Mouse (Mus musculus): ENCODE results near the gene Thrb. TPM values are rescaled to one million over a fixed set of nuclear protein-coding genes. Genes with fewer than 3 reads are reported as not detected.
A peak's percentile ranks its signal among the peaks of the same experiment; 100 is the strongest.

Gene Thrb
- polyA plus RNA-seq (2015; fragmentation: Nextera tagmentation; extraction: Ambion mirVana) = 2.8 and 3.3 TPM in 2 replicates

GRCm38 (mm10) chr14:17659686-17660328 is at the start of gene Thrb:
Gene Thrb (plus strand): TSS chr14:17660261.
- H3K4me3 ChIP-seq (replicated peaks) = peak within 1 kb of the TSS; percentile 73
- ATAC-seq (ENCODE audit: insufficient read depth, low FRiP score, low read depth) = peak; percentile 13
- peak within 1 kb of the TSS; percentile 99 for H3K4me2 ChIP-seq
- H3K27me3 ChIP-seq (replicated peaks) = 0 out of 2 replicates have a peak, but pooled peaks cover 5% of the 10 kb centered on the region
- H3K4me1 ChIP-seq = peaks cover 10% of the 10 kb centered on the region
- H3K27ac ChIP-seq = peak within 1 kb of the TSS; percentile 33; the same call in 1 of the 2 replicates
- 1% methylated on average over 23 of the region's 23 CpGs for WGBS
- no peaks in the 10 kb centered on the region for H3K36me3 ChIP-seq
- H3K9ac ChIP-seq = peak within 1 kb of the TSS; percentile 37
- no peaks in the 10 kb centered on the region for H3K9me3 ChIP-seq

GRCm38 (mm10) chr14:17621671-17622070 is 38.4 kb upstream of the Thrb start:
- no peak overlapping the region for H3K27ac ChIP-seq
- H3K4me1 ChIP-seq = no peaks in the 10 kb centered on the region
- H3K4me3 ChIP-seq (replicated peaks) = no peak overlapping the region
- WGBS = 54% methylated on average over 3 of the region's 3 CpGs
- H3K9ac ChIP-seq = no peak overlapping the region
- H3K27me3 ChIP-seq (replicated peaks) = no peaks in the 10 kb centered on the region
- no peak for ATAC-seq (ENCODE audit: insufficient read depth, low FRiP score, low read depth)
- no peaks in the 10 kb centered on the region for H3K9me3 ChIP-seq
- no peak overlapping the region for H3K4me2 ChIP-seq
- H3K36me3 ChIP-seq = no peaks in the 10 kb centered on the region

GRCm38 (mm10) chr14:17623936-17624335 is 36.1 kb upstream of the Thrb start:
- WGBS = 69% methylated on average over 2 of the region's 2 CpGs
- no peaks in the 10 kb centered on the region for H3K9me3 ChIP-seq
- H3K27me3 ChIP-seq (replicated peaks) = no peaks in the 10 kb centered on the region
- H3K9ac ChIP-seq = no peak overlapping the region
- H3K4me3 ChIP-seq (replicated peaks) = no peak overlapping the region
- no peak overlapping the region for H3K27ac ChIP-seq
- H3K36me3 ChIP-seq = no peaks in the 10 kb centered on the region
- no peak overlapping the region for H3K4me2 ChIP-seq
- no peaks in the 10 kb centered on the region for H3K4me1 ChIP-seq
- ATAC-seq (ENCODE audit: insufficient read depth, low FRiP score, low read depth) = no peak

GRCm38 (mm10) chr14:17629215-17629614 is 30.8 kb upstream of the Thrb start:
- Histone ChIP-seq H3K4me2 (no peak overlapping the region), H3K27ac (no peak overlapping the region)
- 51% methylated on average over 5 of the region's 5 CpGs for WGBS

GRCm38 (mm10) chr14:17632887-17633522 is 27.1 kb upstream of the Thrb start:
- Histone ChIP-seq H3K27ac (no peak overlapping the region), H3K4me3 (replicated peaks) (no peak overlapping the region), H3K27me3 (replicated peaks) (no peaks in the 10 kb centered on the region), H3K9ac (no peak overlapping the region), H3K4me2 (peak overlapping the region; percentile 38), H3K4me1 (peaks cover 5% of the 10 kb centered on the region; the same call in 1 of the 2 replicates), H3K36me3 (no peaks in the 10 kb centered on the region), H3K9me3 (no peaks in the 10 kb centered on the region)
- WGBS = 8% methylated on average over 19 of the region's 19 CpGs
- ATAC-seq (ENCODE audit: insufficient read depth, low FRiP score, low read depth) = peak; percentile 66

More at GRCm38 (mm10) chr14:17629215-17629614, 30.8 kb upstream of the Thrb start:
- ATAC-seq (ENCODE audit: insufficient read depth, low FRiP score, low read depth) = no peak
- Histone ChIP-seq H3K36me3 (no peaks in the 10 kb centered on the region), H3K9ac (no peak overlapping the region), H3K4me3 (replicated peaks) (no peak overlapping the region), H3K9me3 (no peaks in the 10 kb centered on the region), H3K4me1 (peaks cover 5% of the 10 kb centered on the region; the same call in 1 of the 2 replicates), H3K27me3 (replicated peaks) (no peaks in the 10 kb centered on the region)

GRCm38 (mm10) chr14:17636971-17637370 is 23.1 kb upstream of the Thrb start:
- Histone ChIP-seq H3K4me2 (no peak overlapping the region), H3K4me1 (peaks cover 5% of the 10 kb centered on the region; the same call in 1 of the 2 replicates), H3K27me3 (replicated peaks) (no peaks in the 10 kb centered on the region), H3K36me3 (no peaks in the 10 kb centered on the region), H3K9ac (no peak overlapping the region), H3K4me3 (replicated peaks) (no peak overlapping the region), H3K9me3 (no peaks in the 10 kb centered on the region), H3K27ac (no peak overlapping the region)
- no peak for ATAC-seq (ENCODE audit: insufficient read depth, low FRiP score, low read depth)
- WGBS = 66% methylated on average over 3 of the region's 3 CpGs

GRCm38 (mm10) chr14:17641770-17642169 is 18.3 kb upstream of the Thrb start:
- H3K4me3 ChIP-seq (replicated peaks) = no peak overlapping the region
- H3K36me3 ChIP-seq = no peaks in the 10 kb centered on the region
- ATAC-seq (ENCODE audit: insufficient read depth, low FRiP score, low read depth) = no peak
- no peak overlapping the region for H3K4me2 ChIP-seq
- H3K27me3 ChIP-seq (replicated peaks) = no peaks in the 10 kb centered on the region
- no peaks in the 10 kb centered on the region for H3K4me1 ChIP-seq
- no peak overlapping the region for H3K27ac ChIP-seq
- no peaks in the 10 kb centered on the region for H3K9me3 ChIP-seq
- 56% methylated on average over 3 of the region's 3 CpGs for WGBS
- H3K9ac ChIP-seq = no peak overlapping the region

- Histone ChIP-seq H3K4me2 (no peak overlapping the region), H3K9me3 (no peaks in the 10 kb centered on the region), H3K9ac (no peak overlapping the region), H3K4me1 (peaks cover 8% of the 10 kb centered on the region), H3K36me3 (no peaks in the 10 kb centered on the region), H3K4me3 (replicated peaks) (no peak overlapping the region), H3K27me3 (replicated peaks) (no peaks in the 10 kb centered on the region), H3K27ac (no peak overlapping the region)
- ATAC-seq (ENCODE audit: insufficient read depth, low FRiP score, low read depth) = no peak
- 73% methylated on average over 5 of the region's 5 CpGs for WGBS
These were observed 5.0 kb upstream of the Thrb start for GRCm38 (mm10) chr14:17655084-17655483.

- Histone ChIP-seq H3K4me1 (peaks cover 10% of the 10 kb centered on the region), H3K4me3 (replicated peaks) (peak overlapping the region; percentile 73), H3K27ac (no peak overlapping the region), H3K4me2 (peak overlapping the region; percentile 99), H3K36me3 (no peaks in the 10 kb centered on the region), H3K9ac (no peak overlapping the region), H3K9me3 (no peaks in the 10 kb centered on the region), H3K27me3 (replicated peaks) (0 out of 2 replicates have a peak, but pooled peaks cover 5% of the 10 kb centered on the region)
- WGBS = under 1% methylated on average over 9 of the region's 10 CpGs
- peak; percentile 51; the same call in 1 of the 2 replicates for ATAC-seq (ENCODE audit: insufficient read depth, low FRiP score, low read depth)
These were observed 1.0 kb upstream of the Thrb start for GRCm38 (mm10) chr14:17659031-17659430.

GRCm38 (mm10) chr14:17660329-17661099 is 453 bp downstream of the Thrb start:
- peak overlapping the region; percentile 99 for H3K4me2 ChIP-seq
- peak; percentile 92 for ATAC-seq (ENCODE audit: insufficient read depth, low FRiP score, low read depth)
- peaks cover 10% of the 10 kb centered on the region for H3K4me1 ChIP-seq
- peak overlapping the region; percentile 33; the same call in 1 of the 2 replicates for H3K27ac ChIP-seq
- H3K9me3 ChIP-seq = no peaks in the 10 kb centered on the region
- peak overlapping the region; percentile 73 for H3K4me3 ChIP-seq (replicated peaks)
- H3K36me3 ChIP-seq = no peaks in the 10 kb centered on the region
- under 1% methylated on average over 76 of the region's 82 CpGs for WGBS
- 0 out of 2 replicates have a peak, but pooled peaks cover 5% of the 10 kb centered on the region for H3K27me3 ChIP-seq (replicated peaks)
- peak overlapping the region; percentile 37; the same call in 1 of the 2 replicates for H3K9ac ChIP-seq

GRCm38 (mm10) chr14:17661100-17661521 is 1.1 kb downstream of the Thrb start:
- Histone ChIP-seq H3K36me3 (no peaks in the 10 kb centered on the region), H3K27ac (no peak overlapping the region; the same call in 1 of the 2 replicates), H3K4me1 (peaks cover 10% of the 10 kb centered on the region), H3K27me3 (replicated peaks) (0 out of 2 replicates have a peak, but pooled peaks cover 5% of the 10 kb centered on the region), H3K9me3 (no peaks in the 10 kb centered on the region), H3K4me2 (peak overlapping the region; percentile 99), H3K9ac (peak overlapping the region; percentile 37), H3K4me3 (replicated peaks) (peak overlapping the region; percentile 73)
- ATAC-seq (ENCODE audit: insufficient read depth, low FRiP score, low read depth) = no peak; the same call in none of the 2 replicates
- WGBS = 0% methylated on average over 16 of the region's 16 CpGs

Measured in stomach, embryonic 15.5 days (tissue).